Comparison of ENCODE assay signal across 8 mouse cellular contexts in the genomic region with DNA sequence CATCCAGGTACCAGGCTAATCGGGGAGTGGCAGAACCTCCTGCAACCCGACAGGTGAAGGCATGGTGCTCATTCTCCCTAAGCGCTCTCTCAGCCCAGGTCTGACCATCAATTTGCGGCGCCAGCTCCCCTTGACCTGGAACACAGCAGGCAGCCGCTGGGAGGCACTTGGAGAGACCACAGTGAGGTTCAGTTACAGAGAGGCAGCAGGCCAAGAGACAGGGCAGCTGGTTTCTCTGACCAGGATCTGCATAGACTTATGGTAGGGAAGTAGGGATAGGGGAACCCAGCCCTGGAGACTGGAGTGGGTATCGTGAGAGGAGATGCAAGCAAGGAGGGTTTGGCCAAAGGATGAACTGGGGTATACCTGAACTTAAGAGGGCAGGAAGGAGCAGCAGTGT. TPM values are rescaled to one million over a fixed set of nuclear protein-coding genes. Genes with fewer than 3 reads are reported as not detected.
DNase-seq lines count a peak whose midpoint lies in the region; ATAC-seq lines count a peak whose summit lies in the region.

No protein-coding gene starts in this region.

- no peak for DNase-seq in kidney, postnatal 4 days
- no peak for DNase-seq in adrenal gland, adult 2 months
- DNase-seq in layer of hippocampus, postnatal 14 days (ENCODE audit: low spot score in 2 of 2) = no peak

- WGBS in kidney, embryonic 15.5 days = 43% methylated on average over 7 of the region's 7 CpGs
- WGBS in embryonic facial prominence, embryonic 15.5 days = 46% methylated on average over 7 of the region's 7 CpGs
- 42% methylated on average over 7 of the region's 7 CpGs for WGBS in intestine, embryonic 16.5 days
- WGBS in neural tube, embryonic 12.5 days = 48% methylated on average over 7 of the region's 7 CpGs

- no peak overlapping the region for H3K9ac ChIP-seq in kidney, embryonic 15.5 days
- H3K9ac ChIP-seq in embryonic facial prominence, embryonic 15.5 days = no peak overlapping the region
- H3K9ac ChIP-seq in intestine, embryonic 16.5 days (ENCODE audit: low read depth, low read length) = no peak overlapping the region; the same call in 1 of the 2 replicates
- H3K9ac ChIP-seq in neural tube, embryonic 12.5 days = peak overlapping the region; percentile 64; the same call in 1 of the 2 replicates

- ATAC-seq in kidney, embryonic 15.5 days (replicated peaks; ENCODE audit: low FRiP score) = no peak
- ATAC-seq in embryonic facial prominence, embryonic 15.5 days (ENCODE audit: insufficient number of reproducible peaks, low FRiP score, low TSS enrichment, low read depth) = no peak
- ATAC-seq in intestine, embryonic 16.5 days = no peak
- no peak for ATAC-seq in neural tube, embryonic 12.5 days (ENCODE audit: low FRiP score, low read depth)
- no peak for ATAC-seq in frontal cortex, adult (ENCODE audit: low TSS enrichment)

- no peak overlapping the region for H3K27ac ChIP-seq in kidney, embryonic 15.5 days
- no peak overlapping the region for H3K27ac ChIP-seq in embryonic facial prominence, embryonic 15.5 days (replicated peaks)
- no peak overlapping the region for H3K27ac ChIP-seq in intestine, embryonic 16.5 days (ENCODE audit: low read length)
- no peak overlapping the region for H3K27ac ChIP-seq in neural tube, embryonic 12.5 days

- peak overlapping the region; percentile 63 for H3K4me3 ChIP-seq in kidney, embryonic 15.5 days (replicated peaks)
- 0 out of 2 replicates have a peak overlapping the region, but pooled peaks have one; percentile 61 for H3K4me3 ChIP-seq in embryonic facial prominence, embryonic 15.5 days (replicated peaks)
- H3K4me3 ChIP-seq in intestine, embryonic 16.5 days (ENCODE audit: low read length) = peak overlapping the region; percentile 68
- H3K4me3 ChIP-seq in neural tube, embryonic 12.5 days = peak overlapping the region; percentile 58

- no peaks in the 10 kb centered on the region for H3K9me3 ChIP-seq in kidney, embryonic 15.5 days (replicated peaks)
- no peaks in the 10 kb centered on the region for H3K9me3 ChIP-seq in embryonic facial prominence, embryonic 15.5 days (replicated peaks)
- no peaks in the 10 kb centered on the region for H3K9me3 ChIP-seq in intestine, embryonic 16.5 days (ENCODE audit: control insufficient read depth, low read length)
- H3K9me3 ChIP-seq in neural tube, embryonic 12.5 days = no peaks in the 10 kb centered on the region

- peaks cover 35% of the 10 kb centered on the region for H3K4me1 ChIP-seq in kidney, embryonic 15.5 days
- H3K4me1 ChIP-seq in embryonic facial prominence, embryonic 15.5 days = peaks cover 21% of the 10 kb centered on the region
- H3K4me1 ChIP-seq in intestine, embryonic 16.5 days (ENCODE audit: control insufficient read depth, insufficient read depth, low read length) = peaks cover 17% of the 10 kb centered on the region
- peaks cover 16% of the 10 kb centered on the region for H3K4me1 ChIP-seq in neural tube, embryonic 12.5 days

- peak overlapping the region; percentile 93 for H3K4me2 ChIP-seq in kidney, embryonic 15.5 days
- peak overlapping the region; percentile 98 for H3K4me2 ChIP-seq in embryonic facial prominence, embryonic 15.5 days (replicated peaks)
- H3K4me2 ChIP-seq in intestine, embryonic 16.5 days (ENCODE audit: low read depth, low read length) = peak overlapping the region; percentile 94
- H3K4me2 ChIP-seq in neural tube, embryonic 12.5 days (replicated peaks) = peak overlapping the region; percentile 82

- no peaks in the 10 kb centered on the region for H3K36me3 ChIP-seq in kidney, embryonic 15.5 days
- no peaks in the 10 kb centered on the region for H3K36me3 ChIP-seq in embryonic facial prominence, embryonic 15.5 days
- H3K36me3 ChIP-seq in intestine, embryonic 16.5 days (ENCODE audit: control insufficient read depth, insufficient read depth, low read length) = no peaks in the 10 kb centered on the region
- no peaks in the 10 kb centered on the region for H3K36me3 ChIP-seq in neural tube, embryonic 12.5 days

- peaks cover 8% of the 10 kb centered on the region for H3K27me3 ChIP-seq in kidney, embryonic 15.5 days
- peaks cover 18% of the 10 kb centered on the region for H3K27me3 ChIP-seq in embryonic facial prominence, embryonic 15.5 days
- no peaks in the 10 kb centered on the region for H3K27me3 ChIP-seq in intestine, embryonic 16.5 days (replicated peaks; ENCODE audit: control insufficient read depth, insufficient read depth, low read length)
- H3K27me3 ChIP-seq in neural tube, embryonic 12.5 days (replicated peaks) = peaks cover 14% of the 10 kb centered on the region

RNA-seq across cellular contexts. Expression of a gene that starts 0.8 kb away (rescaled TPM):
- 20.0 and 24.6 TPM in 2 replicates for polyA plus RNA-seq in kidney, embryonic 15.5 days (2015; fragmentation: Nextera tagmentation; extraction: Ambion mirVana)
- polyA plus RNA-seq in embryonic facial prominence, embryonic 15.5 days (2015; fragmentation: Nextera tagmentation; extraction: Ambion mirVana) = 2.5 and 2.6 TPM in 2 replicates
- polyA plus RNA-seq in intestine, embryonic 16.5 days (2015; fragmentation: Nextera tagmentation; extraction: Ambion mirVana) = 5.9 and 7.0 TPM in 2 replicates
- polyA plus RNA-seq in neural tube, embryonic 12.5 days (2016; fragmentation: Nextera tagmentation; extraction: Ambion mirVana) = 8.0 and 9.0 TPM in 2 replicates
- total RNA-seq in adrenal gland, adult 2 months (2021) = 1 to 10 TPM; 3.1 to 9.8 TPM
- polyA plus RNA-seq in adrenal gland, adult 2 months (2012; rRNA removed) = 15.7 and 22.1 TPM in 2 replicates
- 10 to 100 TPM; 43.1 to 43.4 TPM for total RNA-seq in layer of hippocampus, postnatal 14 days (2021)

RNA-seq across cellular contexts. Expression of a gene that starts 4.6 kb away (rescaled TPM):
- polyA plus RNA-seq in kidney, embryonic 15.5 days (2015; fragmentation: Nextera tagmentation; extraction: Ambion mirVana) = 87.3 and 99.8 TPM in 2 replicates
- polyA plus RNA-seq in embryonic facial prominence, embryonic 15.5 days (2015; fragmentation: Nextera tagmentation; extraction: Ambion mirVana) = 0.31 TPM in 1 of 2 replicates, not detected in the other
- 3.5 and 5.8 TPM in 2 replicates for polyA plus RNA-seq in intestine, embryonic 16.5 days (2015; fragmentation: Nextera tagmentation; extraction: Ambion mirVana)
- polyA plus RNA-seq in neural tube, embryonic 12.5 days (2016; fragmentation: Nextera tagmentation; extraction: Ambion mirVana) = 0.28 TPM in 1 of 2 replicates, not detected in the other
- 1 to 10 TPM; 1.6 to 4.1 TPM for total RNA-seq in adrenal gland, adult 2 months (2021)
- 16.6 and 21.5 TPM in 2 replicates for polyA plus RNA-seq in adrenal gland, adult 2 months (2012; rRNA removed)
- total RNA-seq in layer of hippocampus, postnatal 14 days (2021) = 1 to 10 TPM; 1.3 to 1.5 TPM

RNA-seq across cellular contexts. Expression of a gene that starts 30.6 kb away (rescaled TPM):
- 99.3 and 105 TPM in 2 replicates for polyA plus RNA-seq in kidney, embryonic 15.5 days (2015; fragmentation: Nextera tagmentation; extraction: Ambion mirVana)
- polyA plus RNA-seq in embryonic facial prominence, embryonic 15.5 days (2015; fragmentation: Nextera tagmentation; extraction: Ambion mirVana) = 107 and 125 TPM in 2 replicates
- 68.1 and 71.4 TPM in 2 replicates for polyA plus RNA-seq in intestine, embryonic 16.5 days (2015; fragmentation: Nextera tagmentation; extraction: Ambion mirVana)
- 150 and 155 TPM in 2 replicates for polyA plus RNA-seq in neural tube, embryonic 12.5 days (2016; fragmentation: Nextera tagmentation; extraction: Ambion mirVana)
- 100 to 1,000 TPM in 1 of 2 experiments, 10 to 100 TPM in 1; 73.0 to 102 TPM for total RNA-seq in adrenal gland, adult 2 months (2021)
- polyA plus RNA-seq in adrenal gland, adult 2 months (2012; rRNA removed) = 20.7 and 22.2 TPM in 2 replicates
- 10 to 100 TPM; 74.9 to 88.5 TPM for total RNA-seq in layer of hippocampus, postnatal 14 days (2021)

RNA-seq across cellular contexts. Expression of a gene that starts 30.7 kb away (rescaled TPM):
- polyA plus RNA-seq in kidney, embryonic 15.5 days (2015; fragmentation: Nextera tagmentation; extraction: Ambion mirVana) = 201 and 202 TPM in 2 replicates
- polyA plus RNA-seq in embryonic facial prominence, embryonic 15.5 days (2015; fragmentation: Nextera tagmentation; extraction: Ambion mirVana) = 191 and 195 TPM in 2 replicates
- 187 and 196 TPM in 2 replicates for polyA plus RNA-seq in intestine, embryonic 16.5 days (2015; fragmentation: Nextera tagmentation; extraction: Ambion mirVana)
- 169 and 182 TPM in 2 replicates for polyA plus RNA-seq in neural tube, embryonic 12.5 days (2016; fragmentation: Nextera tagmentation; extraction: Ambion mirVana)
- total RNA-seq in adrenal gland, adult 2 months (2021) = 100 to 1,000 TPM; 145 to 172 TPM
- polyA plus RNA-seq in adrenal gland, adult 2 months (2012; rRNA removed) = 17.1 and 23.2 TPM in 2 replicates
- 100 to 1,000 TPM; 102 to 109 TPM for total RNA-seq in layer of hippocampus, postnatal 14 days (2021)
